Mouse (Mus musculus) heart, postnatal 0 days (tissue): ENCODE measurements around the gene Cachd1. TPM values are rescaled to one million over a fixed set of nuclear protein-coding genes. Genes with fewer than 3 reads are reported as not detected.

ENCODE experiments used
- ATAC-seq: fragments of 200-750 bp; cut with Nextera tagmentation; 2 replicates; pipeline ENCODE4 v1.8.0; 2017; ENCODE audit warnings: low read depth, moderate number of reproducible peaks, moderate library complexity; ENCODE audit not compliant: insufficient read depth
- DNase-seq: peaks from one replicate; pipeline ENCODE4 v3.0.0-alpha.2; 2016; ENCODE audit warnings: low spot score
- H3K27ac ChIP-seq: fragments of 300-500 bp; sonication (generic); 2 replicates; pipeline ENCODE4 v1.5.1; 2014; ENCODE audit warnings: low read depth, mild to moderate bottlenecking
- H3K27me3 ChIP-seq: fragments of 300-500 bp; sonication (generic); 2 replicates; pipeline ENCODE4 v1.6.1; 2014; ENCODE audit warnings: low read length, mixed read lengths; ENCODE audit not compliant: control insufficient read depth, insufficient read depth
- H3K36me3 ChIP-seq: fragments of 300-500 bp; sonication (generic); replicated peaks from 2 replicates; pipeline ENCODE4 v1.6.1; 2014; ENCODE audit warnings: low read length, mixed read lengths; ENCODE audit not compliant: control insufficient read depth, insufficient read depth
- H3K4me1 ChIP-seq: fragments of 300-500 bp; sonication (generic); 2 replicates; pipeline ENCODE4 v1.6.1; 2014; ENCODE audit warnings: antibody characterized with exemption; ENCODE audit not compliant: control insufficient read depth, insufficient read depth
- H3K4me2 ChIP-seq: fragments of 300-500 bp; sonication (generic); 2 replicates; pipeline ENCODE4 v1.6.1; 2014; ENCODE audit warnings: low read depth, mild to moderate bottlenecking, low read length, moderate library complexity
- H3K4me3 ChIP-seq: fragments of 300-500 bp; sonication (generic); 2 replicates; pipeline ENCODE4 v1.5.1; 2014; ENCODE audit warnings: low read depth, low read length
- H3K9ac ChIP-seq: fragments of 300-500 bp; sonication (generic); replicated peaks from 2 replicates; pipeline ENCODE4 v1.6.1; 2014; ENCODE audit warnings: low read depth, low read length, mixed read lengths
- H3K9me3 ChIP-seq: fragments of 300-500 bp; sonication (generic); replicated peaks from 2 replicates; pipeline ENCODE4 v1.6.1; 2016; ENCODE audit warnings: low read length; ENCODE audit not compliant: control insufficient read depth
- CTCF ChIP-seq: IDR thresholded peaks from 2 replicates; pipeline ENCODE4 v1.5.1; 2016; ENCODE audit warnings: antibody characterized with exemption, control low read depth, low read depth
- EP300 ChIP-seq: IDR thresholded peaks from 2 replicates; pipeline ENCODE4 v1.6.1; 2016; ENCODE audit warnings: antibody characterized with exemption, low read depth
- WGBS: fragments of 180-500 bp; shearing (Covaris S2); extraction: QIAGEN DNeasy Blood & Tissue Kit; methylation state at CpG from one replicate; pipeline ENCODE4 v1.1.7; 2014; 5-methylcytosine and 5-hydroxymethylcytosine counted together
- polyA plus RNA-seq: library from polyadenylated mRNA; unstranded; fragments of >200 nt; fragmentation: Nextera tagmentation; extraction: Ambion mirVana; gene quantifications from 2 replicates; pipeline ENCODE4 v1.2.1, GENCODE M21; 2015
- total RNA-seq: library from RNA; depleted of rRNA; stranded (reverse); fragments of >200 nt; gene quantifications from 2 replicates; pipeline ENCODE4 v1.2.3, GENCODE M21; 2014; ENCODE audit warnings: low replicate concordance

Gene Cachd1
- total and polyA plus RNA-seq, 2 experiments from 2014 or later = 3.1 to 11.3 TPM

- H3K4me1 ChIP-seq = peaks cover 10% of the 10 kb centered on the region
- no peak overlapping the region for H3K27ac ChIP-seq
- ATAC-seq (no peak), DNase-seq (no peak)
- H3K9ac ChIP-seq = no peak overlapping the region
- no peaks in the 10 kb centered on the region for H3K9me3 ChIP-seq
- H3K4me3 ChIP-seq = no peak overlapping the region
- WGBS = 79% methylated on average over 2 of the region's 2 CpGs
- no peaks in the 10 kb centered on the region for H3K36me3 ChIP-seq
- TF ChIP-seq CTCF (no peak), EP300 (no peak)
- no peak overlapping the region for H3K4me2 ChIP-seq
- H3K27me3 ChIP-seq = no peaks in the 10 kb centered on the region
Observed at GRCm38 (mm10) chr4:100927059-100927458, 150.6 kb downstream of the Cachd1 start.

GRCm38 (mm10) chr4:100943689-100944088, 167.2 kb downstream of the Cachd1 start:
- Histone ChIP-seq H3K9me3 (no peaks in the 10 kb centered on the region), H3K9ac (no peak overlapping the region), H3K4me2 (no peak overlapping the region), H3K4me1 (no peaks in the 10 kb centered on the region), H3K36me3 (no peaks in the 10 kb centered on the region), H3K4me3 (no peak overlapping the region), H3K27ac (no peak overlapping the region), H3K27me3 (no peaks in the 10 kb centered on the region)
- 82% methylated on average over 7 of the region's 7 CpGs for WGBS
- TF ChIP-seq EP300 (no peak), CTCF (no peak)
- no peak for DNase-seq
- ATAC-seq = no peak

GRCm38 (mm10) chr4:100944276-100944675, 167.8 kb downstream of the Cachd1 start:
- Histone ChIP-seq H3K27ac (no peak overlapping the region), H3K36me3 (no peaks in the 10 kb centered on the region), H3K27me3 (no peaks in the 10 kb centered on the region), H3K4me2 (no peak overlapping the region), H3K9me3 (no peaks in the 10 kb centered on the region), H3K4me1 (no peaks in the 10 kb centered on the region), H3K9ac (no peak overlapping the region), H3K4me3 (no peak overlapping the region)
- WGBS = 73% methylated on average over 3 of the region's 3 CpGs
- ATAC-seq = no peak
- no peak for DNase-seq
- TF ChIP-seq EP300 = no peak
- no peak for TF ChIP-seq CTCF

- no peak overlapping the region for H3K9ac ChIP-seq
- H3K4me1 ChIP-seq = no peaks in the 10 kb centered on the region
- no peaks in the 10 kb centered on the region for H3K27me3 ChIP-seq
- no peak overlapping the region for H3K27ac ChIP-seq
- no peak overlapping the region for H3K4me3 ChIP-seq
- TF ChIP-seq EP300 (no peak), CTCF (no peak)
- ATAC-seq = no peak
- H3K36me3 ChIP-seq = no peaks in the 10 kb centered on the region
- H3K9me3 ChIP-seq = no peaks in the 10 kb centered on the region
- H3K4me2 ChIP-seq = no peak overlapping the region
- no peak for DNase-seq
- 86% methylated on average over 13 of the region's 13 CpGs for WGBS
Observed at GRCm38 (mm10) chr4:100945171-100945899, 168.9 kb downstream of the Cachd1 start.

- TF ChIP-seq CTCF = no peak
- TF ChIP-seq EP300 = no peak
- Histone ChIP-seq H3K9ac (no peak overlapping the region), H3K4me2 (no peak overlapping the region), H3K27me3 (no peaks in the 10 kb centered on the region), H3K36me3 (peaks cover 11% of the 10 kb centered on the region), H3K9me3 (no peaks in the 10 kb centered on the region), H3K4me3 (no peak overlapping the region), H3K27ac (no peak overlapping the region), H3K4me1 (no peaks in the 10 kb centered on the region)
- DNase-seq = no peak
- no peak for ATAC-seq
- WGBS = 78% methylated on average over 17 of the region's 17 CpGs
Observed at GRCm38 (mm10) chr4:100948494-100949425, 172.3 kb downstream of the Cachd1 start.
